Mouse (Mus musculus) bone marrow, adult 2 months (tissue): Measurements from ENCODE around the gene Igfbp7. TPM values are rescaled to one million over a fixed set of nuclear protein-coding genes. Genes with fewer than 3 reads are reported as not detected.

Source experiments
- H3K27ac ChIP-seq: fragments of 200-500 bp; 2 replicates; pipeline ENCODE4 v1.5.1; 2012; ENCODE audit warnings: low read depth, mild to moderate bottlenecking, control low read depth, inconsistent platforms, low read length; ENCODE audit not compliant: control insufficient read depth, poor library complexity, insufficient read depth
- H3K4me1 ChIP-seq: fragments of 200-500 bp; 2 replicates; pipeline ENCODE4 v1.6.1; 2011; ENCODE audit warnings: low read length; ENCODE audit not compliant: control insufficient read depth, insufficient read depth
- H3K4me3 ChIP-seq: fragments of 200-500 bp; replicated peaks from 2 replicates; pipeline ENCODE3; 2011; ENCODE audit warnings: mild to moderate bottlenecking, low read depth, low read length, control low read depth; ENCODE audit not compliant: control insufficient read depth
- CTCF ChIP-seq: fragments of 200-500 bp; IDR thresholded peaks from 2 replicates; pipeline ENCODE4 v1.5.1; 2011; ENCODE audit warnings: low read length, control low read depth; ENCODE audit not compliant: control insufficient read depth, insufficient read depth
- POLR2A ChIP-seq: fragments of 200-500 bp; IDR thresholded peaks from 2 replicates; pipeline ENCODE4 v1.6.1; 2011; ENCODE audit warnings: low read depth, mild to moderate bottlenecking, control low read depth, low read length, borderline replicate concordance; ENCODE audit not compliant: control insufficient read depth
- WGBS: fragments of 180-500 bp; shearing (Covaris S2); methylation state at CpG from one replicate; pipeline ENCODE4 v1.1.7; 2018; 5-methylcytosine and 5-hydroxymethylcytosine counted together
- polyA plus RNA-seq: library from polyadenylated mRNA; stranded (reverse); fragments of >200 nt; gene quantifications from 2 replicates; pipeline ENCODE4 v1.2.4, GENCODE M21; 2011; ENCODE audit warnings: low replicate concordance; ENCODE audit not compliant: missing spikeins, insufficient read depth, insufficient read length

Igfbp7 gene
- polyA plus RNA-seq, 1 experiment, result 24.2 TPM

- H3K27ac ChIP-seq, result no peak overlapping the region
- TF ChIP-seq POLR2A (no peak), CTCF (no peak)
- WGBS, result 31% methylated on average over 10 of the region's 10 CpGs
- no peaks in the 10 kb centered on the region; the same call in 1 of the 2 replicates for H3K4me1 ChIP-seq
- H3K4me3 ChIP-seq, result no peak overlapping the region
These were observed 21.0 kb downstream of the Igfbp7 start for GRCm38 (mm10) chr5:77386596-77387413.

- Histone ChIP-seq H3K4me1 (no peaks in the 10 kb centered on the region; the same call in 1 of the 2 replicates), H3K27ac (no peak overlapping the region), H3K4me3 (no peak overlapping the region)
- TF ChIP-seq POLR2A, result no peak
- no peak for TF ChIP-seq CTCF
- 27% methylated on average over 6 of the region's 6 CpGs for WGBS
These were observed 21.8 kb downstream of the Igfbp7 start for GRCm38 (mm10) chr5:77385900-77386595.

- Histone ChIP-seq H3K4me1 (no peaks in the 10 kb centered on the region; the same call in 1 of the 2 replicates), H3K4me3 (no peak overlapping the region), H3K27ac (no peak overlapping the region)
- 61% methylated on average over 5 of the region's 5 CpGs for WGBS
- TF ChIP-seq CTCF (no peak), POLR2A (no peak)
These were observed 22.6 kb downstream of the Igfbp7 start for GRCm38 (mm10) chr5:77385221-77385620.

- TF ChIP-seq POLR2A, result no peak
- TF ChIP-seq CTCF, result no peak
- Histone ChIP-seq H3K4me3 (no peak overlapping the region), H3K4me1 (no peaks in the 10 kb centered on the region; the same call in 1 of the 2 replicates), H3K27ac (no peak overlapping the region)
- 81% methylated on average over 9 of the region's 9 CpGs for WGBS
These were observed 23.1 kb downstream of the Igfbp7 start for GRCm38 (mm10) chr5:77384724-77385123.

GRCm38 (mm10) chr5:77383799-77384554 is 23.9 kb downstream of the Igfbp7 start:
- Histone ChIP-seq H3K4me1 (no peaks in the 10 kb centered on the region; the same call in 1 of the 2 replicates), H3K27ac (no peak overlapping the region), H3K4me3 (no peak overlapping the region)
- TF ChIP-seq POLR2A (no peak), CTCF (no peak)
- 21% methylated on average over 5 of the region's 5 CpGs for WGBS

- no peaks in the 10 kb centered on the region; the same call in 1 of the 2 replicates for H3K4me1 ChIP-seq
- TF ChIP-seq CTCF (no peak), POLR2A (no peak)
- H3K4me3 ChIP-seq, result no peak overlapping the region
- WGBS, result 77% methylated on average over 5 of the region's 5 CpGs
- H3K27ac ChIP-seq, result no peak overlapping the region
These were observed 26.2 kb downstream of the Igfbp7 start for GRCm38 (mm10) chr5:77381686-77382085.

- H3K4me3 ChIP-seq, result no peak overlapping the region
- H3K4me1 ChIP-seq, result no peaks in the 10 kb centered on the region; the same call in 1 of the 2 replicates
- no peak for TF ChIP-seq CTCF
- TF ChIP-seq POLR2A, result no peak
- H3K27ac ChIP-seq, result no peak overlapping the region
- 84% methylated on average over 7 of the region's 7 CpGs for WGBS
These were observed 26.6 kb downstream of the Igfbp7 start for GRCm38 (mm10) chr5:77381283-77381682.

GRCm38 (mm10) chr5:77380321-77380901 is 27.4 kb downstream of the Igfbp7 start:
- WGBS, result 84% methylated on average over 17 of the region's 17 CpGs
- Histone ChIP-seq H3K27ac (no peak overlapping the region), H3K4me1 (no peaks in the 10 kb centered on the region; the same call in 1 of the 2 replicates), H3K4me3 (no peak overlapping the region)
- TF ChIP-seq CTCF, result no peak
- no peak for TF ChIP-seq POLR2A
